Mouse (Mus musculus): ENCODE measurements around the gene 9330161L09Rik.

9330161L09Rik gene

DNA sequence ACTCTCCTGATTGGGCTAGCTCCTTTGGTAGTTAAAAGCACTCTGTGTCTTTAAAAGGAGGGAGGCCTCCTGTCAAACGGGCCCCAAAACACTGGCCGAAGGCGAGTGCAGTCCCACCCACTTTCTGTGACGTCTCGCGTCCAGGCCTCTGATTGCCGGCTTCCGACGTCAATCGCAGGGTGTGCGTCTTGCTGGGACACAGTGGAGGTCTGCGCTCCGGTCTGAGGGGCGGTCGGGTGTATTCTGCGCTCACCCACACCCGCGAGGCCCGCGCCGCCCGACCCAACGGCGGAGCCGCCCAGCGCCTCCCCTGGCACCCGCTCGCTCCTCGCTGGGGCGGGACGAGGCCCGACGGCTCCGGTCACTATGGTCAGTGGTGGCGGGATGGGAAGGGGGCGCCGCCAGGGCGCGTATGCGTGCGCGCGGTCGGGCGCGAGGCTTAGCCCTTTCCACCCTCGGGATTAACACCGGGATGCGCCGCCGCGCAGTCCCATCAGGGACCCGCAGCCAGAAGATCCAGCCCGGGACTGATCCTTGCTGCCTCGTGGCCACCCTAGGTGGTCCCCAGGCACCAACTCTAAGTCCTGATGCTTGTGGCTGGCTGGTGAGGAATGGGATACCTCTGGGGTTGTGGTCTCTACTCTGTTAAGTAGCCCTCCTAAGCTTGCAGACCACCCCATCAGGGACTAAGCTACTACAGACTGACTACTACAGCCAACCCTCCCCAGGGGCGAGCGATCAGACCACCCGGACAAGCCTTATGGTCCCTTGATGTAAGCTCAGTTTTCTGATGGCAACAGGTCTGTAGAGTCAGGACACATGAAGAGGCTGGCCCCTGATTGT, 18.9 kb downstream of the 9330161L09Rik start, which contains the start of gene Otub2:
Otub2 (plus strand) TSS at position 178 of the 843 bp plus-strand sequence.
- DNase-seq: peak; percentile 93

GRCm38 (mm10) chr12:103380226-103380625, 27.4 kb downstream of the 9330161L09Rik start:
- DNase-seq: no peak

DNA sequence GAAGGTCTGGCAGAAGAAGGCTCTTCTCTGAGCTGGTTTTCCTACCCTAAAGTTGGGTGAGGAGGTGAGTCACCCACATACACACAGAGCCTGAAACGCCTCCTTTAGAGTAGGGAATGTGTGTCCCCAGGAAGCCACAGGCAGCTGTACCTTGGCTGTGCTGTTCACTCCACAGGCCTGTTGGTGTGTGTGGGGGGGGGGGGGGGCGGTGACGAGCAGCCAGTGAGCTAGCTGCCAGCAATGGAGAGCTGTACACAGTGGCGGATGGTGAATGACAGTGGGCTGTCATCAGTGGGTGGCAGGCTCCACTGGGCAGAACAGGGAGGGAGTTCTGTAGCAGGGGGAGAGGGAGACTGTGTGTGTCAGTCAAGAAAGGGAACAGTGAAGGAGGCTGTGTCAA, 30.8 kb downstream of the 9330161L09Rik start:
- no peak for DNase-seq

- no peak for DNase-seq
Observed at GRCm38 (mm10) chr12:103376124-103376523, 31.5 kb downstream of the 9330161L09Rik start.

- DNase-seq: no peak
Observed at GRCm38 (mm10) chr12:103373530-103374236, 33.9 kb downstream of the 9330161L09Rik start.

- DNase-seq: peak; percentile 61
Observed at GRCm38 (mm10) chr12:103371711-103372110, 35.9 kb downstream of the 9330161L09Rik start.

DNA sequence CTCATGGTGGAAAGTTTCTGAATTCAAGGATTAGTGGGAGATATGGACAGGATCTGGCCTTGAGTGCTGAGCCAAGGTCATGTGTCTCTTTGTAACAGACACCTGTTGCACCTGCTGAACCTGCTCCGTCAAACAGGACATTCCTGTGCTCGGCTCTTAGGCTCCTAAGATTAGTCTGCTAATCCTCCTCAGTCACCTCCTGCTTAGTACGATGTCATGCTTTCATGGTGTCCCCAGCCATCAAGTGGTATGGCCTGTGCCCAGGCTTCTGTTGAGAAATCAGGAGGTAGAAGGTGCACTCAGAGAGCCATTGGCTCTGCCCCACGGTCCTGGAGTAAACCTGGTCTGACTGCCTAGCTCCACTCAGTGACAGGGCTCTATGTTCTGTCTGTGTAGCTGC, 36.8 kb downstream of the 9330161L09Rik start:
- no peak for DNase-seq

- no peak for DNase-seq
Observed at GRCm38 (mm10) chr12:103368777-103369176, 38.8 kb downstream of the 9330161L09Rik start.

- no peak for DNase-seq
Observed at GRCm38 (mm10) chr12:103368326-103368669, 39.3 kb downstream of the 9330161L09Rik start.

- DNase-seq: peak; percentile 75
Observed at GRCm38 (mm10) chr12:103367620-103368325, 39.8 kb downstream of the 9330161L09Rik start.

- no peak for DNase-seq
Observed at GRCm38 (mm10) chr12:103367171-103367570, 40.4 kb downstream of the 9330161L09Rik start.

GRCm38 (mm10) chr12:103362336-103362735, 45.3 kb downstream of the 9330161L09Rik start:
- no peak for DNase-seq

GRCm38 (mm10) chr12:103361539-103362307, 45.9 kb downstream of the 9330161L09Rik start:
- DNase-seq: no peak

DNA sequence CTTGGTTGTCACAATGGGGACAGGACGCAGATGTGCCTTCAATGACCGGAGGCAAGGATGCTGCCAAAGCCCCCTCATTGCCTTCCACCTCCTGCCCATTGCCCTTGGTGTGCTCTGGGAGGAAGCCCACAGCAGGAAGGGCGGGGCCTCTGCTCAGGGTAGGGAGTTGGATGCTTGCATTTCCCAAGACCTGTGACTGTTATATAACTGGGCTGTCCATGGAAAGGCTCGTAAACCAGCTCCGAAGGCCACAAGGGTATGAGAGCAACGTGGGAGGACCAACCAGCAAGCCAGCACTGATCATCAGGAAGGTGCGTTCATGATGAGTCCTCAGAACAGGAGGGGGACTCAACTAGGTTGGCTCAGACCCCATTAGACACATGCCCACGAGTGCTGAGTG, 46.8 kb downstream of the 9330161L09Rik start:
- DNase-seq: no peak

GRCm38 (mm10) chr12:103358951-103359801, 48.4 kb downstream of the 9330161L09Rik start:
- DNase-seq: no peak

GRCm38 (mm10) chr12:103358216-103358615, 49.4 kb downstream of the 9330161L09Rik start:
- no peak for DNase-seq

All from thymus, postnatal 25 days (tissue).